Mouse (Mus musculus): ENCODE results near the gene Cdk2. TPM values are rescaled to one million over a fixed set of nuclear protein-coding genes. Genes with fewer than 3 reads are reported as not detected.

Cdk2 gene
- total and polyA plus RNA-seq, 3 experiments = 8.5 to 10.9 (median 10.0) TPM

DNA sequence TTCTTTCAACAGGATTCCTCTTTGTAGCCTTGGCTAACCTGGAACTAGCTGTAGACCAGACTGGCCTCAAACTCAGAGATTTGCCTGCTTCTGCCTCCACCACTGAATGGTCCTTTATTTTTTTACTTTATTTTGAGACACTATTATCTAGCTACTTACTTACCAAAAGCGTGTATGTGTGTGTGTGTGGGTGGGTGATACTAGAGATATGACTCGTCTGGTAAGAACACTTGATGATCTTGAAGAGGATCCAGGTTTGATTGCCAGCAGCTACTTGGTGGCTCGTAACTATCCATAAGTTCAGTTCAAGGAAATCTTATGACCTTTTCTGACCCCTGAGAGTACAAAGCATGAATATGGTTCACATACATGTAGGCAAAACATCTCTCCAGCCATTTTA lies 39.5 kb downstream of the Cdk2 start:
- H3K4me3 ChIP-seq = no peak overlapping the region
- H3K27me3 ChIP-seq (ENCODE audit: control insufficient read depth, insufficient read depth, low read length) = no peaks in the 10 kb centered on the region
- no peak overlapping the region for H3K9ac ChIP-seq (ENCODE audit: low read depth, low read length)
- intact Hi-C loops (cut with DNase I) = no loop called here
- H3K79me2 ChIP-seq (replicated peaks; ENCODE audit: control insufficient read depth, insufficient read depth, low read length) = no peaks in the 10 kb centered on the region
- H3K27ac ChIP-seq = no peak overlapping the region
- TF ChIP-seq POLR2A (IDR thresholded peaks at IDR 0.05; ENCODE audit: insufficient read depth, low read depth, low read length) (no peak), CTCF (IDR thresholded peaks at IDR 0.05) (no peak), EP300 (IDR thresholded peaks at IDR 0.05; ENCODE audit: insufficient read depth, low read depth, low read length) (no peak)
- DNase-seq = no peak
- H3K36me3 ChIP-seq (ENCODE audit: control insufficient read depth, insufficient read depth, low read length) = no peaks in the 10 kb centered on the region
- H3K4me1 ChIP-seq (ENCODE audit: control insufficient read depth, insufficient read depth, low read length) = no peaks in the 10 kb centered on the region
- WGBS = 65% methylated on average over 3 of the region's 3 CpGs

DNA sequence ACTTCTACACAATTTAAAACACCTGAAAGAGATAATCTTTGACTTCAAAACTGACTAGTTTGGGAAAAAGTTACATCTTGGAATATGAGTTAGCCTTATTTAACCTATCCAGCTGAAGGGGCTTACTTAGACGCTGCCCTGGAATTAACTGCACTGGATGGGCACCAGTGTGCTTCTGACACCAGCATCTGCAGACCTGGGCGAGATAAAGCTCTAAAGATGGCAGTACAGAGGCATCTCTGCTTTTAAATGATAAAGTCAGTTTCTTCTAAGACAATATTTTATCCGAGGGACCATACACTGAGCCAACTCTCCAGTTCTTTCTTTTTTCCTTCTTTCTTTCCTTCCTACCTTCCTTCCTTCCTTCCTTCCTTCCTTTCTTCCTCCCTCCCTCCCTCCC lies 40.0 kb downstream of the Cdk2 start:
- H3K9ac ChIP-seq (ENCODE audit: low read depth, low read length) = no peak overlapping the region
- H3K36me3 ChIP-seq (ENCODE audit: control insufficient read depth, insufficient read depth, low read length) = no peaks in the 10 kb centered on the region
- H3K27ac ChIP-seq = no peak overlapping the region
- H3K4me1 ChIP-seq (ENCODE audit: control insufficient read depth, insufficient read depth, low read length) = no peaks in the 10 kb centered on the region
- 60% methylated on average over 3 of the region's 3 CpGs for WGBS
- TF ChIP-seq CTCF (IDR thresholded peaks at IDR 0.05) (no peak), POLR2A (IDR thresholded peaks at IDR 0.05; ENCODE audit: insufficient read depth, low read depth, low read length) (no peak), EP300 (IDR thresholded peaks at IDR 0.05; ENCODE audit: insufficient read depth, low read depth, low read length) (no peak)
- DNase-seq = no peak
- H3K79me2 ChIP-seq (replicated peaks; ENCODE audit: control insufficient read depth, insufficient read depth, low read length) = no peaks in the 10 kb centered on the region
- intact Hi-C loops (cut with DNase I) = no loop called here
- H3K4me3 ChIP-seq = no peak overlapping the region
- no peaks in the 10 kb centered on the region for H3K27me3 ChIP-seq (ENCODE audit: control insufficient read depth, insufficient read depth, low read length)

DNA sequence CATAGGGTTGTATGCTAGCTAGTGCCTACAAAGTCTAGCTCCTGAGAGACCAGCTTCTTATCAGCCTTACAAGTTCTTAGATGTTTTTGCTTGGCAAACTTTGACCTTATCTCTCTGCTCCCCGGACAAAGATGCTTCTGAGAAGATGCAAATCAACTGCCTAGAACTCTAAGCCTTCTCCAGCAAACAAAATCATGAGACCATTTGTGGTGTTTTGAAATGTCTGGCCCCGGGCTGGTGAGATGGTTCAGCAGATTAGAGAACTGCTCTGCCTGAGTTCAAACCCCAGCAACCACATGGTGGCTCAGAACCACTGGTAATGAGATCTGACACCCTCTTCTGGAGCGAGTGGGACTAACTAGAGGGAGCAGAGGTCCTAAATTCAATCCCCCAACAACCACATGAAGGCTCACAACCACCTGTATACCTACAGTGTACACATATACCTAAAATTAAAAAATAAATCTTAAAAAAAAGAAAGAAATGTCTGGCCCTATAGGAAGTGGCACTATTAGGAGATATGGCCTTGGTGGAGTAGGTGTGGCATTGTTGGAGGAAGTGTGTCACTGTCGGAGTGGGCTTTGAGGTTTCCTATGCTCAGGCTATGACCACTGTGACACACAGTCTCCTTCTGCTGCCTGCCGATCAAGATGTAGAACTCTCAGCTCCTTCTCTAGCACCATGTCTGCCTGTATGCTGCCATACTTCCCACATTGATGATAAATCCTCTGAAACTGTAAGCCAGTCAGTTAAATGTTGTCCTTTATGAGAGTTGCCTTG lies 41.2 kb downstream of the Cdk2 start:
- intact Hi-C loops (cut with DNase I) = no loop called here
- no peak overlapping the region for H3K4me3 ChIP-seq
- WGBS = 53% methylated on average over 5 of the region's 5 CpGs

DNA sequence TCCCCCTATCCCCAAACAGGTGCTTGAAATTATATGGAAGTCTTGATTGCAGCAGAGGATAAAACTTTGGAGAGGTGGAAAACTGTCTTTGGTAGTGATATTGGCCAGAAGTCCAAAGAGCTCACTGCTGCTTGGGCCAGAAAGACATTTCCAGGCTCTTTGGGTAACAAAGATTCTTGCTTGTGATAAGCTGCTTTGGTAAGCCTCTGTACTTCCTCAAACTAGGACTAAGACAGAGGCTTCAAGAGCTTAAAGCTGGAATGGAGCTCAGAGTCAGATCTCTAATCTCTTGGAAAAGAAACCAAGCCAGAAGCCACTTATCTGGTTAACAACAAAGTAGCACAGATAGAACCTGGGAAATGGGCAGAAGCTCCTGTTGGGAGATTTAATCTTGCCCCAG lies 42.4 kb downstream of the Cdk2 start:
- no peak for TF ChIP-seq EP300 (IDR thresholded peaks at IDR 0.05; ENCODE audit: insufficient read depth, low read depth, low read length)
- no peak for TF ChIP-seq CTCF (IDR thresholded peaks at IDR 0.05)
- TF ChIP-seq POLR2A (IDR thresholded peaks at IDR 0.05; ENCODE audit: insufficient read depth, low read depth, low read length) = no peak
- H3K4me1 ChIP-seq (ENCODE audit: control insufficient read depth, insufficient read depth, low read length) = no peaks in the 10 kb centered on the region
- H3K4me3 ChIP-seq = no peak overlapping the region
- no peak overlapping the region for H3K9ac ChIP-seq (ENCODE audit: low read depth, low read length)
- H3K36me3 ChIP-seq (ENCODE audit: control insufficient read depth, insufficient read depth, low read length) = no peaks in the 10 kb centered on the region
- no peak for DNase-seq
- no peak overlapping the region for H3K27ac ChIP-seq
- H3K27me3 ChIP-seq (ENCODE audit: control insufficient read depth, insufficient read depth, low read length) = no peaks in the 10 kb centered on the region
- no peaks in the 10 kb centered on the region for H3K79me2 ChIP-seq (replicated peaks; ENCODE audit: control insufficient read depth, insufficient read depth, low read length)
- intact Hi-C loops (cut with DNase I) = no loop called here

More for the DNA sequence above, 41.2 kb downstream of the Cdk2 start:
- Histone ChIP-seq H3K4me1 (ENCODE audit: control insufficient read depth, insufficient read depth, low read length) (no peaks in the 10 kb centered on the region), H3K36me3 (ENCODE audit: control insufficient read depth, insufficient read depth, low read length) (no peaks in the 10 kb centered on the region), H3K27me3 (ENCODE audit: control insufficient read depth, insufficient read depth, low read length) (no peaks in the 10 kb centered on the region), H3K9ac (ENCODE audit: low read depth, low read length) (no peak overlapping the region), H3K27ac (no peak overlapping the region), H3K79me2 (replicated peaks; ENCODE audit: control insufficient read depth, insufficient read depth, low read length) (no peaks in the 10 kb centered on the region)
- TF ChIP-seq CTCF (IDR thresholded peaks at IDR 0.05) = no peak
- TF ChIP-seq EP300 (IDR thresholded peaks at IDR 0.05; ENCODE audit: insufficient read depth, low read depth, low read length) = no peak
- no peak for TF ChIP-seq POLR2A (IDR thresholded peaks at IDR 0.05; ENCODE audit: insufficient read depth, low read depth, low read length)
- no peak for DNase-seq

DNA sequence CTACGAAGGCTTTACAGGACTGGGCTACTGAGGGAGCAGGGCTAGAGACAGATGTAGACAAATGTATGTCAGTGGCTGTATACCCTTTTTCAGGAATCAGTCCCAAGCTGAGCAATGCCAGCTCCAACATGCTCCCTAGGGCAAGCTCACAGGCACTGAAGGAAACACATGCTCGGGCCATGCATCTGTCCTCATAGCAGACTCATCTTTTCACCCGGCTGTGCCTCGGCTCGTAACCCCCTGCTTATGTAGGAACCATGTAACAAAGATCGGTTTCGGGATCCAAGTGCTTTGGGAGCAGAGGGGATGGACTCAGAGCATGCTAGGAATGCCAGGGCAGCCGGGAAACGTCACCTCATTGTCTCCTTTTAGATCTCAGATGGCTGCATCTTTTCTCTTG lies 45.3 kb downstream of the Cdk2 start:
- whole genome bisulfite sequencing = 51% methylated on average over 9 of the region's 9 CpGs
- no peak for DNase-seq
- intact Hi-C loops (cut with DNase I) = no loop called here
- Histone ChIP-seq H3K4me3 (no peak overlapping the region), H3K9ac (ENCODE audit: low read depth, low read length) (no peak overlapping the region), H3K27ac (no peak overlapping the region), H3K36me3 (ENCODE audit: control insufficient read depth, insufficient read depth, low read length) (no peaks in the 10 kb centered on the region), H3K79me2 (replicated peaks; ENCODE audit: control insufficient read depth, insufficient read depth, low read length) (no peaks in the 10 kb centered on the region), H3K4me1 (ENCODE audit: control insufficient read depth, insufficient read depth, low read length) (no peaks in the 10 kb centered on the region), H3K27me3 (ENCODE audit: control insufficient read depth, insufficient read depth, low read length) (no peaks in the 10 kb centered on the region)
- no peak for TF ChIP-seq POLR2A (IDR thresholded peaks at IDR 0.05; ENCODE audit: insufficient read depth, low read depth, low read length)
- TF ChIP-seq CTCF (IDR thresholded peaks at IDR 0.05) = no peak
- no peak for TF ChIP-seq EP300 (IDR thresholded peaks at IDR 0.05; ENCODE audit: insufficient read depth, low read depth, low read length)

DNA sequence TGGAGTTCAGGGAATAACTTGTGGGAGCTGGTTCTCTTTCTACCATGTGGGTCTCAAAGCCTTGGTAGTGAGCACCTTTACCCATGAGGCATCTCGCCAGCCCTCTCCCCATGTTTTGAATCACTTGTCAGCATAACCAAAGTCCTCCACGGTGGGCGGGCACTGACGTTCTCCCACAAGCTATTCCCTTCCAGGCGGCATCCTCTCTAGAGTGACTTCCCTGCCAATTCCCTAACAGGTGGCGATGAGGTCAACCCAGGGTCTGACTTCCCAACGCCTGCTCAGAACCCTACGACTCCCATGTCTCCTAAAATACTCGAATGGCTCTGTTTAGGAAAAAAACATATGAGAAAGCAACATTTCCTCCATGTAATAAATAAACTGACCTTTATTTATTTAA lies 47.0 kb downstream of the Cdk2 start:
- Histone ChIP-seq H3K36me3 (ENCODE audit: control insufficient read depth, insufficient read depth, low read length) (no peaks in the 10 kb centered on the region), H3K9ac (ENCODE audit: low read depth, low read length) (no peak overlapping the region), H3K79me2 (replicated peaks; ENCODE audit: control insufficient read depth, insufficient read depth, low read length) (no peaks in the 10 kb centered on the region), H3K4me3 (no peak overlapping the region), H3K27ac (no peak overlapping the region), H3K27me3 (ENCODE audit: control insufficient read depth, insufficient read depth, low read length) (no peaks in the 10 kb centered on the region), H3K4me1 (ENCODE audit: control insufficient read depth, insufficient read depth, low read length) (no peaks in the 10 kb centered on the region)
- WGBS = 44% methylated on average over 9 of the region's 9 CpGs
- no peak for DNase-seq
- TF ChIP-seq POLR2A (IDR thresholded peaks at IDR 0.05; ENCODE audit: insufficient read depth, low read depth, low read length) (no peak), CTCF (IDR thresholded peaks at IDR 0.05) (no peak), EP300 (IDR thresholded peaks at IDR 0.05; ENCODE audit: insufficient read depth, low read depth, low read length) (no peak)
- intact Hi-C loops (cut with DNase I) = no loop called here

Measured in heart, adult 2 months (tissue).